Mouse (Mus musculus) naive thymus-derived CD4-positive, alpha-beta T cell, adult 2 months (primary cell): ENCODE data around the gene Grk5.

ENCODE experiments used
- DNase-seq: peaks from one replicate; pipeline ENCODE4 v3.0.0-alpha.2; 2011; ENCODE audit warnings: low read depth

The Grk5 gene

DNA sequence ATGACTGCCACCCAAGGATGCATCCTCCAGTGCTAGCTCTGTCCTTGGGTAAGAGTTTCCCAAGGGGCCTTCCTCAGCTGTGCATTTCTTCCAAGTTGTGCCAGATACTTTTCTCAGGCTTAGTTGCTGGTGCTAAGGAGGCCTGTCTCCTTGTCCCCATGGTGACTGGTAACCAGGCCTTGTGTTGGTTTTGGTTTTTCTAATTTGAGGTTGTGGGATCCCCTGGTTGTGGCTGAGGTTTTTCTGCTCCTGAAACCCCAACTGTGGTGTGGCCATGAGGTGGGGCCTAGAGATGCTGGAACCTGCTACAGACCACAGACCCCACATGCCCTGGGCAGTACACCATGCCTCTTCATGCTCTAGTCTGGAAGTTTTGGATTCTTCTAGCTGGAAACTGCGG, 90.0 kb downstream of the Grk5 start:
- no peak for DNase-seq

DNA sequence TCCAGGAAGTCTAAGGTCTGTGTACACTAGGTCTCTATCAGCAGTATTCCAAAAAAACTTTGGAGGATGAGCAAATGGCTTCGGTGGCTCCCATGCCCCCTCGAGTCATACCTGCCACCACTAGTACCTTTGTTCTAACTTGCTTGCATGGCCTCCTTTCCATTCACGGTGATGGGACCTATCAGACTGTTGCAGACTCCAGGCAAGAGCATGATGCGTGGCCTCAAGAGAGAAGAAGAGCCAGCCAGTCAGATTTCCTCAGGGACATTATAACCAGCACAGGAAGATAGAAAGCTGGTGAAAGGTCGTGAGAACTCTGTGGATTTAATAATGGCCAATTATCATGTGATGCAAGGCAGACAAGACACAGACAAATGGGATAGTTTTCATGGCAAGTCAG, 91.8 kb downstream of the Grk5 start:
- no peak for DNase-seq

DNA sequence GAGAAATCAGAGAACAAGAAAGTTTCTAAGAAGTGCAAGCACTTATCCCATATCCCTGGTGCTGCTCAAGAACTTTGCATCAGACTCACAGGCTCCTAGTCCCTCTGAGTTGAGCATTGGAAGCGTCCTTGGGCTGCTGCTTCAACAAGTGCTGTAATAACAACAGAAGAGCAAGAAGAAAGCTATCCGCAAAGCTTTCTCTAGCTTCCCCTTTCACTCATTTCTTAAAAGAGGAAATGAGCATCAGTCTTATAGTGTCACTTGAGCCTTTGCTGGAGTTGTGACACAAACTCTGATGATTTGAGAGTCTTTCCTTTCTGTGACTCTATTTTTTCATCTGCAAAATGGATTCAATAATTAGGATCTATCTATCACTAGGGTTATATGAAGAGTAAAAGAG, 92.3 kb downstream of the Grk5 start:
- DNase-seq, result no peak

DNA sequence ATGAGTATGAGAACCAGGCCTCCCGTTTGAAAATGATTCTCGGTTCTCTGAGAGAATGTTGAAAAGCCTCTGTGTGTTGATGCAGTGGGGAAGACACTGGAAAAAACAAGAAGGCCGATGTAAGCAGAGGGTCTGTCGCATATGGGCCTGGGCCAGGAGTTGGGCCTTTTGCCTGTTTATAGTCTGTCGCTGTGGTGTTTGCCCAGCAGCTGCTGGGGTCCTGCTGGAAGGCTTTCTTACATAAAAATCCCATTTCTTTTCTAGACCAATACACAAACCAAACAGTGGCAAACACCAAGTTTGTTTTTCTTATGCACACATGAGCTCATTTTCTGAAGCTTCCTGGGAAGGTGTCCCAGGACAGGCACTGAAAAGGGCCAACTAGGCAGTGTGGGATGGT, 100.2 kb downstream of the Grk5 start:
- no peak for DNase-seq

DNA sequence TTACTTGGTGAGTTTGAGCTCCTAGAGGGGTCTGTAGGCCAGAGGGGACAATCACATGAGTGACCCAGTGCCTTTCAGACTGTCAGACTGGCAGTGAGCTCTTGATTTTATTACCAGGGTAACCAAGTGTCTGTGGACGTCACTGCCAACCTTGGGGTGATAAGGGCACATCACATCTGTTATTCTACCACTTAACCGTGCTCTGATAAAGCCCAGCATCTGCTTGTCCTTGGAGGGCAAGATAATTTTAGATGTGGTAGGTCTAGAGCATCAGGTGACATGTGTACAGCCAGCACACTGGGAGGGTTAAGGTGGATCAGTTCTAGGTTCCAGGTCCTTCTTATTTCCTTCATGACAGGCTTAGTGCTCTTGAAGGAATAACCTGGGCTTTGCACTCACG, 104.7 kb downstream of the Grk5 start:
- no peak for DNase-seq

DNA sequence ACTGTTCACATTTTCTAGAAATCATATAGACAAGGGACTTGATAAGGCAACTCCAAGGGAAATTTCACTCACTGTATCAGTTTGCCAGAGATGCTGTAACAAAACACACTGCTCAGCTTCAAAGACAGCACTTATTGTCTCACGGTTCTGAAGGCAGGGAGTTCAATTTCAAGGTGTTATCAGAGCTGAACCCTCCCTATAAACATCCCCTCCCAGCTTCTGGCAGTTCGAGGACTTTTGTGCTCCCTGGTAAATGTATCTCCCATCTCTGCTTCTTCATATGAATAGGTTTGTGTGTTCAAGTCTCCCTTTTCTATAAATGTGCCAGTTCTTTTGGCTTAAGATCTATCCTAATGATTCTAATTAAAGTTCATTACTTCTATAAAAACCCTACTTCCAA, 105.3 kb downstream of the Grk5 start:
- DNase-seq, result no peak

DNA sequence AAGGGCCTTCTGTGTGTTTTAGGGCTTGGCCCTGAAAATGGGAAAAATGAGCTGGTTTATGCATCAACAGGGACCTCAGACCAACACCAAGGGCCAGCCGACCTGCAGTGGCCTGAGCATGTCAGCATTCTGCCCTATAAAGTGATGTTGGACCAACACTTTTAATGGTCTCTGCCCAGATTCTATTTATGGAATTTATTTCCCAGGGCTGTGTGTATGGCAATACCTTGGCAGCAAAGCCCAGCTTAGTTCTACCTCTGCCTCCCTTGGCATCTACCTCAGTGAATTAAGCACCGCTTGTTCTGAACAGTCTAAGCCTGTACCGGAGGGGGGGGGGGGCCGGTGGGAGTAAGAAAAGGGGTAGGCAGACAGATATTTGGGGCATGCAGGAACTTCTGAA, 108.2 kb downstream of the Grk5 start:
- DNase-seq, result no peak

DNA sequence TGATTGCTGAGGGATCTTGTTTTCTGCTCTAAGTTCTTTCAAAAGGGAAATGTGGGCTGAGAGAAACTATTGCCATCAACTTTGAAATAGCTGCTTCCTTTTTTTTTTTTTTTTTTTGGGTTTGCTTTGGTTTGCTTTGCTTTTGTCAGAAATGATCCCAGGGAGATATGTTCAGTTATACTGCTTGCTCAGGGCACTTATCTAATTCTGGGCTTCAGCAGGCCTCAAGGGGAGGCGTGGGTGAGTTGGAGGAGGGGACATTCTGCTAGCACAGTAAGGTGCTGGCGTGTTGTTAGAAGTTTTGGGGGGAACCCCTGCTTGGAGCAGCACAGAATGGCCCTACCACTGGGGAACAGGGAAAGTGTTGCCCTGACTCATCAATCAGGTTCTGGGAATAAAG, 110.1 kb downstream of the Grk5 start:
- DNase-seq, result no peak

DNA sequence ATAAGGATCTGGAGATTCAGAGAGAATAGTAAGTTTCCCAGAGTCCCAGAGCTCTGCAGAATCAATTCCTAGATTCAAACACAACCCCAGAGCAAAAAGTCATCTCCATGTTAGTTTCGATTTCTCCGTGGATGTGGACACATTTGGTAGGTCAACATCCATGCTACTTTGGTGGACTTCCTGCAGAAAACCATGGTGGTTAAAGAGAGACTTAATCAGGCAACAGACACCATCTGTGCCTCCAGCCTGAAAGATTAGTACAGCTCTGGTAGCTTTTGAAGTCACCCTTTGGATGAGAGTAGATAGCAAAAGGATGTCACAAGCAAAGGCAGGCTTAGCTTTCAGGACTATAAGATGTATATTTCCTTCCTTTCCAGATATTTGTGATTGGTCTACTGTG, 111.4 kb downstream of the Grk5 start:
- DNase-seq, result no peak

DNA sequence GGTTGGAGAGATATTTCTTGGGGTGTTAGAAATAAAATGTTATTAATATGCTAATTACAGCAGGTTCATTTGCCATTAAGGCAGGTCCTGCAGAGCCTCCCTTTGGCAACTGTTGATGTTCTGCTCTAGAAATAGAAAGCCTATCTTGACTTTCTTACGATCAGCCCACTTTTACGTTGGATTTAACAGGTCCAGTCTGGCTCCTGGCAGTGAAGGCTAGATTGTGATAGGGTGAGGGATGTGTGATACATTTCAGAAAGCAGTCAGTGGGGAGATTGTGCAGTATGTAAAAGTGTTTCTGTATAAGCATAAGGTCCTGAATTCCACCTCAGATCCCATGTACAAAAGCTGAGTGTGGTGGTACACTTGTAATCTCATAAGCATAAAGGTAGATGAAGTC, 119.7 kb downstream of the Grk5 start:
- DNase-seq, result no peak

DNA sequence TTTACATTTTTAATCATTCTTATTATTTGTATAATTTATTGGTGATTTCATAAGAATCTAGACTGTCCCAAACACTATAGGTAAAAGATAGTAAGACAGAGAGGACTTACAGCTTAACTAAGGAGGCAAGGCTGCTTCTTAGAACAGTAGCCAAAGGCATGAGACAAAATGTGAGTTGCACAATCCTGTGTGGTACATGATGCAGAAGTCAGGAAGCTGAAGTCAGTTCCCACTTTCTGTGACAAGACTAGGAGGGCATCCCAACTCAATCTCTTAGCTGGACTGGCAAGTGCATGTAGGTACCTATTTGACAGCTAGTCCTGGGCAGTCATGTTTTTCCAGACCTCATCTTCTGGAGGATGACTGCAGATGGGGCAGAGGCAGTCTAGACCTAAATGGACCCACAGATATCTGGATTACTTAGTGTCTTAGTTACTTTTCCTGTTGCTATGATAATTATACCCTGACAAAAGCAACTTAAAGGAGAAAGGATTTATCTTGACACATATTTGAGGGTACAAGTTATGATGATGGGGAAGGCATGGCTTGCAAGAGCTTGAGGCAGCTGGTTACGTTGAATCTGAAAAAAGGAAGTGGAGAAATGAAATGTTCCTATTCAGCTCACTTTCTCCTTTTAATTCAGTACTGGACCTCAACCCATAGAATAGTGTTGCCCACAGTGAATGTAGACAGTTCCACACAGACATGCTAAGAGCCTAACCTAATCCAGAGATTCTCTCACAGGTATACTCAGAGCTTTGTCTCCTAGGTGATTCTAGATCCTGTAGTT, 128.1 kb downstream of the Grk5 start:
- DNase-seq, result no peak

DNA sequence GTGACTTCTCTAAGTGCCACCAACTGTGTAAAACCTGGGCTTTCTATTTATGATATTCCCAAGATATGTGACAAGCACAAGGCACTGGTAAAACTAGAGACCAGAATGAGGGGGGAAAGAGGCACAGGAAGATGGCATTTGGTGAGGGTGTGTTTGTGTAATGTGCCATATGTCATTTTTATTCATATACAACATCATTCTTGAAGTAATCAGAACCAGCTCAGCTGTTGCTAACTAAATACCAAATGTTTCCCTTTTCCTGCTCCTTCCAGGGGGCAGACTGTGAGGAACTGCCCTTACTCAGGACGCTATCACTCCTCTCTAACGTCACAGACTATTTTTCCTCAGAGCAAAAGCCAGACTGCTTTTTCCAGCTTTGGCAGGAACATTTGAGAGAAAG, 132.0 kb downstream of the Grk5 start:
- DNase-seq, result no peak

DNA sequence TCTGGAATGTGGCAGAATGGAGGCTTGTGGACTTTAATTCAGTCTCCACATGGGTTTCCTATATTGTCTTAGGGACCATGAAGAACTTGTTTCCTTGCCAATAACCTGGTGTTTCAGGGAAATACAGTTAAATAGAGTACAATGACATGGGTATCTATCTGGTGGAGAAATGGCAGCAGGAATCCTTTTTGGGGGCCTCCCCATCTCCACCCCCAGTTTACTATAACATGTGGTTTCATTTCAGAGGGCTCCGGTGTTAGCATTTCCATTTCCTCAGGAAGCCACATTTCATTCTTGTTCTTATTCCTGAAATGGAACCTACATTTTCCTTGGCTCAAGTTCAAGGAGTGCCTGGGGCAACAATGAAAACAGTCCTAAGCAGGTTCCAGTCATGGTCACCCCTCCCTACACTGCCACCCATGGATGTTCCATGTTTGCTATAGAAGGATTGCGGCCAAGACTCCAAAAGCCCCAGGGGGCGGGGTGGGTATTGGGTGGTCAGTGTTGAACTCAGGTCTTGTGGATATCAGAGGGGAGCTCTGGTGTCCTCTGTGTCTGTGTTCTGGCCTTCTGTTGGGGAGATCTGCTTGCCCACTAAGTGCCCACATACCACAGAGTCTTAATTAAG, 132.5 kb downstream of the Grk5 start:
- no peak for DNase-seq

DNA sequence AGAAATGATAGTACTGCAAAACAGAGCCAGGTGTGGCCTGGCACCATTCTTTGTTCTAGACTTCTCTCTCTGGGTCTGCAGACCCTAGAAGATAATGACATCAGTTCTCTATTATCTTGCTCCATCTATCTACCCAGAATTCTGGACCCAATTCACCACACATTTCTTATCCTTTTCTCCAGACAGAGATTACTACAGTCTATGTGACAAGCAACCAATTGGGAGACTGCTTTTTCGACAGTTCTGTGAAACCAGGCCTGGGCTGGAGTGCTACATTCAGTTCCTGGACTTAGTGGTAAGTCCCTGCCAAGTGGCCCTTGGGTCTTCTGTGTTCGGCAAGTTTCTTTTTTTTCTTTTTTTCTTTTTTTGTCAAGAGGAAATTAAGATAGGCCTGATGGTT, 142.0 kb downstream of the Grk5 start:
- DNase-seq, result no peak

DNA sequence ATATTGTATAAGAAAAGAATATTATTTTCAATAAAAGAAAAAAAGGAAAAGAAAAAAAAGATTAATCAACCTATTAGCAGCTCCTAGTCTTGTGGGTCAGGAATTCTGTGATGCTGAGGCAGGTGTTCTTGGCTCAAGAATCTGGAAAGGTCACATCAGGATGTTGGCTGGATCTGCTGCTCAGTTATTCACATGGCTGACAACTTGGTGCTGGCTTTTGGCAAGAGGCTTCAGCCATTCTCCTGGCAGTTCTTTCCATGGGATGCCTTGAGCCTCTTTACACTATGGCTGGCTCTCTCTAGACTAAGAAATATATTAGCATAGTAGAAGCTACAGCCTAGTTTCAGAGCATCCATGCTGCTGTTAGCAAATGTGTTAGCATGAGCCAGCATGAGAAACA, 149.6 kb downstream of the Grk5 start:
- no peak for DNase-seq

DNA sequence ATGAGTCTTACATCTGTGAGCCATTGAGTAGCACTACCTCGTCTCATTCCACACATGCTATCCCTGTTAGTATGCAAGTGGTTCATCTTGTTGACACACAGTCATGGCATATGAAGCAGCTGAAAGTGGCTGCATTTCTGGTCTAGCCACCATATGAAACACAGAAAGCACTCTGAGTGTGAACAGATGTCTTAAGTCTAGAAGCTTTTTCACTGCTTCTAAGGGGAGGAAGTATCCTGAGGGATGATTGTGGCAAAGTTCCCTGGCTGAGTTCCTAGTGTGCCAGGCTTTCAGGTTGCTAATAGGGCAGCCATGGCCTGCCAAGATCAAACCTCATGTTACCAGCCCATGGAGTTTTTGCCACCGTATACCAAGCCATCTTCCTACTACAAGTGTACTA, 159.1 kb downstream of the Grk5 start:
- no peak for DNase-seq

DNA sequence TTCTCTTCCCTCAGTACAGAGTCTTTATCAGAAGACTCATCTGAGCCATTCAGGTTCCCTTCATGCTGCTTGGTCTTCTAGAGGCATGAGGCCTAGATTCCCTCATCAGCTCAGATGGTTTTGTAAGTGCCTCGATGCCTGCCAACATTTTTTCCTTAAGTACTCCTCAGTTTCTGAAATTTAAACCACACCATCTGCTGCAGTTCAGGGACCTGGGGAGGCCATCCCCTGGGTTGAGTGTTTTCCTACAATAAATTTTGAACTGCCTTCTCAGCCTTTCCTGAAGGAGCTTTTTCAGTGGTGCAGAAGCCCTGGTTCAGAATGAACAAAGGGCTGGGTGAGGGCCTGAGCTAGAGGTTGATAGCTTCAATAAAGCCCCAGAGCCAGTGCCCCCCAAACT, 159.9 kb downstream of the Grk5 start:
- DNase-seq, result no peak

DNA sequence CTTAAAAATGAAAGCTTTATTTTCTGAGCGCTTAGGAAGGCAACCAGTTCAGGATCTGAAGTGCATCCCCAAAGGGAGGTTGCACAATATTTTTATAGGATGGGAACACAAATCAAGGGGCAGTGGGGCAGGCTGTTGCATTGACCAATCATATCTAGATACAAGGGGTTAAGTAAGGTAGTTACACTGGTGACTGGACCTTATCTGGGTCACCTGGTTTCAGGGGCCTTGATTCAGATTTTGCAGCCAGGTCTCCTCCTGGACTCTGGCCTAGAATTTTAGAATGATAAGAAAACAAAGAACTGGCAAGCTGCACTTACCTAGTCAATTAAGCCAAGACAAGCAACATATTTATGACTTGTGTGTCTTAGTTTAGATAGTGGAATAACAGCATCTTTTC, 161.6 kb downstream of the Grk5 start:
- no peak for DNase-seq

DNA sequence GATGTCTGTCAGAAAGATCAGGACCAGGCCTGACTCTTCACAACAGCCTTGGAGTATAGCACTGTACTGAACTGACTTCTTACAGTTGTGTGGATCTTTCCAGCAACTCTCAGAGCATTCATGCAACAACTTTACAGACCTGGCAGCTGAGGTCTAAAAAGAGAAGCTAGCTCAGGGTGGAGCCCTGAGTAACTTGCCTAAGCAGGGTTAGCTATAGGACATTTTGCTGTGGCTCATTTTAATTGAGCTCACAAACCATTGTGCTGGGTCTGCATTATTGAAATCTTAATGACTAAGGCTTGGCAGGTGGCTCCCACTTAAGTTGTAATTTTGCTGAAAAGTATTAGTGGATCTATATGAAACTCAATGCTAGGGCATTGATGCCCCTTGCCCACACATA, 162.5 kb downstream of the Grk5 start:
- no peak for DNase-seq

DNA sequence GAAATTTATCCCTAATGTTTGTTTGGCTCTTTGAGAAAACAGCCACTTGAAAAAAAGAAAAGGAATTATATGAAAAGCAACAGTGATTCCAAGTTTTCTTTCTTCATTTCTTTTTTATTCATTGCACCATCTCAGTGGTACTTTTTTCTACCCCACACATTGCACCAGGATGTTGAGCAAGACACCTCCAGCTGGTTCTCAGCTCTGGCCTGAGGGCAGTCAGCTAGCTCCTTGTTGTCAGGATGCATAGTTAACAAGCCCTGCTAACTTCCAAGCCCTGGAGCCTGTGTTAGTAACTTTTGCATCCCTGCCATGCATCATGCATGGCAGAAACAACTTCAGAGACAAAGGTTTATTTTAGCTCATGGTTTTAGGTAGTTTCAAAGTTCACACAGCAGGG, 163.2 kb downstream of the Grk5 start:
- DNase-seq, result no peak

DNA sequence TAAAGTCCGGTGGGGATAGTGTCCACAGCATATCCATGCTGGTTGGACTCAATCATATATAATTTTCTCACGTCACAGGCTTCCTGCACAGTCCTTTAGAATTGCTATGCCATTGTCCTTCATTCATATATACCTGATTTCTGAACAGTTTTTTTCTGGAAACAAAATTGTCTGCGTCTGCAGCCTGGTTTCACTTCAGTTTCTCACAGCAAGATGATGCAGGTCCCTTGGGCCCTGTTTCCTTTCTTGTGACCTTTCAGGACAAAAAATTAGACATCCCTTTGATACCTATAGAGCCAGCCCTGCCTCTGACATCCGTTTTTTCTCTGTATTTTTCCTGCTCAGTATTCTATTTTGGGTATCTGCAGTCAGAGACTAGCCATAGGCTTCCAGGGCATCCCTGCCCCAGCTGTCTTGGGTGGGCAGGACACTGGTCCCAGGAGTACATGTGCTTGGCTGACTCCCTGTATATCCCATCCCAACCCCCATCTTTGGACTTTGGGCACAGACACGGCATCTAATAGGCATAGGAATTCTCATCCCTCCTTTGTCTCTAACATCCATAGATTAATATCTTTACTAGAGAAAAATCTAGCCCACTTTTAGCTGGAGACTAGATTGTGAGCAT, 167.3 kb downstream of the Grk5 start:
- no peak for DNase-seq

DNA sequence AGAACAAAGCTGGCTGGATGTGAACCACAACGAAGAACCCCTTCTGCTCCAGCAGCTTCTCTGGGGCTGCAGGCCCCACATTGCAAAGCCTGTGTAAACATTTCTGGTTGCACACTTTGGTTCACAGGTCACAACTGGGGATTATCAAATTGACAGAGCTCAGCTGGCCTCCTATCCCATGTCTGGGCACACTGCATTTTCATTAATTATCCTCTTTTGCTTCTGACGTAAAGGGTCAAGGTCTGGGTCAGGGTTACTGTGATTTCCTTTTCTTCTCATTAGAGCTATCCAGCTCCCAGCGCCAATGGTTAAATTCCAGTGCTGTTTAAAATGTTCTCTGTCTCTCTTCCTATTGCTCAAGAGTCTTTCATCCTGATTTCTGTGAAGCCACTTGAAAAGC, 168.0 kb downstream of the Grk5 start:
- DNase-seq, result no peak

DNA sequence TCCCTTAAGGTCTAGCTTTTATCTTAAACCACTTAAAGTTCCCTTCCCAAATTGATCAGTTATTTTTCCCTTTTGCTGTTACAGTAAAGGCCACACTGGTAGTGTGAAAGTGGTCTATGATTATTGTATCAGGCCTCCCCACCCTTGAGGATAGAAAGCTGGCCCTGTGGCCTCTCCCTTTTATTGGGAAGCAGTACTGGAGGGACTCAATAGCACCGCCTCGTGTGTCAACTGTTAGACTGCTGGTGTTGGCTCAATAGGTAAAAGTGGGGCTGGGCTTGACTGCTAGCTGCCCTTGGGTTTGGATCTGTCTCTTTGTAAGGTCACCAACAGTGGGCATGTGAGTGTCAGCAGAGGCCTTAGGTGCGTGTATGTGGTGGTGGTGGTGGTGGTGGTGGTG, 174.8 kb downstream of the Grk5 start:
- no peak for DNase-seq

DNA sequence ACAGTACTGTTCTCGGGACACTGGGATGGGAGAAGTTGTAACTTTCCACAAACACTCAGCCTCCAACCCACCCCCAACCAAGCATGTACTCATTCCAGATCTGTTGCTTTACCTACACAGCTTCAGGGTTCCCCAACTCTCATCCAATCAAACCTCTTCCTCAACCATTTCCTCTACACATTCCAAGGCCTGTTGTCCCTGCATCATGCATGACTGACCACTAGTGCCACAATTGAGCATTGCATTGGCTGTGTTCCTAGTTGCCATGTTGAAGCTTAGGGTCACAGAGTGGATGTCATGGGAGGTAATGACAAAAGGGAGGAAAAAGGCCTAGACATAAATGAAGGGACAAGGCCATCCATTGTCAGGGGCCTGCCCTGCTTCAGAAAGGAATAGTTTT, 175.5 kb downstream of the Grk5 start:
- DNase-seq, result no peak
